Mouse (Mus musculus): ENCODE data around the gene Snrpf.

The Snrpf gene

GRCm38 (mm10) chr10:93538818-93539217 is 50.7 kb downstream of the Snrpf start:
- no peak for DNase-seq (ENCODE audit: extremely low read depth, insufficient read length, low spot score)

GRCm38 (mm10) chr10:93538287-93538686 is 51.2 kb downstream of the Snrpf start:
- DNase-seq (ENCODE audit: extremely low read depth, insufficient read length, low spot score), result no peak

Data from 3134 (cell line).